Mouse (Mus musculus) thymus, adult 2 months (tissue): ENCODE data around the gene Psma5.

Experiments used
- CTCF ChIP-seq: fragments of 200-500 bp; IDR thresholded peaks from 2 replicates; pipeline ENCODE4 v1.5.1; 2012; ENCODE audit warnings: mild to moderate bottlenecking, control low read depth, low read length, moderate library complexity, borderline replicate concordance; ENCODE audit not compliant: control insufficient read depth, poor library complexity, insufficient read depth; ENCODE audit errors: extremely low read depth
- POLR2A ChIP-seq: fragments of 200-500 bp; IDR thresholded peaks from 2 replicates; pipeline ENCODE4 v1.6.1; 2012; ENCODE audit warnings: mild to moderate bottlenecking, low read length, control low read depth, moderate library complexity; ENCODE audit not compliant: control insufficient read depth, poor library complexity, insufficient read depth; ENCODE audit errors: extremely low read depth

- TF ChIP-seq CTCF, result no peak
- no peak for TF ChIP-seq POLR2A
These were observed 56.4 kb downstream of the Psma5 start for GRCm38 (mm10) chr3:108313138-108313537.
